Mouse (Mus musculus) MEL (cell line): ENCODE data around the gene T2. TPM values are rescaled to one million over a fixed set of nuclear protein-coding genes. Genes with fewer than 3 reads are reported as not detected.
"Not testable (repeated sequence)": the region's sequence is repeated elsewhere in the genome, so short reads cannot be mapped to it uniquely, and the experiment has no call there.

Experiments
- DNase-seq: peaks from one replicate; pipeline ENCODE4 v3.0.0; 2011; ENCODE audit warnings: low read depth, low spot score
- H3K27ac ChIP-seq: 2 replicates; pipeline ENCODE4 v1.5.1; 2012; ENCODE audit warnings: low read depth, mild to moderate bottlenecking, control low read depth, low read length, moderate library complexity; ENCODE audit not compliant: control insufficient read depth
- H3K27me3 ChIP-seq, 2 experiments: fragments of 150-350 bp in 1 of 2; sonication (generic) in 1 of 2; 2 replicates each; pipeline ENCODE4 v1.6.1; 2012; ENCODE audit warnings: low read length in 2 of 2, mild to moderate bottlenecking in 2 of 2, improper control_type of control experiment in 1 of 2, moderate library complexity in 1 of 2; ENCODE audit not compliant: insufficient read depth in 2 of 2, control insufficient read depth in 1 of 2
- H3K36me3 ChIP-seq, 2 experiments: 2 replicates each; pipeline ENCODE4 v1.6.1; 2012 to 2014; ENCODE audit warnings: low read length in 2 of 2, improper control_type of control experiment in 1 of 2, inconsistent platforms in 1 of 2, mild to moderate bottlenecking in 1 of 2; ENCODE audit not compliant: insufficient read depth in 2 of 2, control insufficient read depth in 1 of 2
- H3K4me1 ChIP-seq, 2 experiments: fragments of 150-350 bp in 1 of 2; sonication (generic) in 1 of 2; 2 replicates each; pipeline ENCODE4 v1.6.1; 2012; ENCODE audit warnings: low read length in 2 of 2, improper control_type of control experiment in 1 of 2, mild to moderate bottlenecking in 1 of 2; ENCODE audit not compliant: insufficient read depth in 2 of 2, control insufficient read depth in 1 of 2
- H3K4me3 ChIP-seq, 2 experiments: fragments of 150-350 bp in 1 of 2; sonication (generic) in 1 of 2; 2 replicates each; pipeline ENCODE4 v1.5.1; 2012; ENCODE audit warnings: low read depth in 2 of 2, low read length in 2 of 2, mild to moderate bottlenecking in 2 of 2, moderate library complexity in 2 of 2, control low read depth in 1 of 2, improper control_type of control experiment in 1 of 2; ENCODE audit not compliant: control insufficient read depth in 1 of 2, insufficient read depth in 1 of 2
- H3K79me2 ChIP-seq: 2 replicates; pipeline ENCODE4 v1.6.1; 2012; ENCODE audit warnings: mild to moderate bottlenecking, low read length, moderate library complexity; ENCODE audit not compliant: control insufficient read depth, poor library complexity, insufficient read depth
- H3K9ac ChIP-seq: 2 replicates; pipeline ENCODE4 v1.6.1; 2012; ENCODE audit warnings: low read depth, mild to moderate bottlenecking, control low read depth, low read length, moderate library complexity; ENCODE audit not compliant: control insufficient read depth, poor library complexity, severe bottlenecking
- H3K9me3 ChIP-seq: fragments of 150-350 bp; sonication (generic); replicated peaks from 2 replicates; pipeline ENCODE4 v1.6.1; 2012; ENCODE audit warnings: mild to moderate bottlenecking, low read length, improper control_type of control experiment, moderate library complexity; ENCODE audit not compliant: insufficient read depth
- BHLHE40 ChIP-seq: IDR thresholded peaks from 2 replicates; pipeline ENCODE4 v1.6.1; 2012; ENCODE audit warnings: low read depth, mild to moderate bottlenecking, inconsistent platforms, low read length, improper control_type of control experiment, borderline replicate concordance
- ELF1 ChIP-seq: IDR thresholded peaks from 2 replicates; pipeline ENCODE4 v1.6.1; 2014; ENCODE audit warnings: low read depth, mild to moderate bottlenecking, inconsistent platforms, low read length, improper control_type of control experiment, moderate library complexity
- EP300 ChIP-seq, 2 experiments: IDR thresholded peaks; 2 replicates each; pipeline ENCODE4 v1.6.1; 2011; ENCODE audit warnings: improper control_type of control experiment in 2 of 2, low read length in 2 of 2, low read depth in 1 of 2, mild to moderate bottlenecking in 1 of 2
- ETS1 ChIP-seq: IDR thresholded peaks from 2 replicates; pipeline ENCODE4 v1.6.1; 2012; ENCODE audit warnings: low read depth, mild to moderate bottlenecking, inconsistent platforms, low read length, improper control_type of control experiment, moderate library complexity
- GABPA ChIP-seq: IDR thresholded peaks from 2 replicates; pipeline ENCODE4 v1.6.1; 2012; ENCODE audit warnings: low read depth, mild to moderate bottlenecking, inconsistent platforms, low read length, improper control_type of control experiment, moderate library complexity
- HCFC1 ChIP-seq: IDR thresholded peaks from 2 replicates; pipeline ENCODE4 v1.6.1; 2012; ENCODE audit warnings: low read depth, mild to moderate bottlenecking, inconsistent platforms, low read length, improper control_type of control experiment, moderate library complexity
- JUND ChIP-seq: IDR thresholded peaks from 2 replicates; pipeline ENCODE4 v1.6.1; 2011; ENCODE audit warnings: low read depth, mild to moderate bottlenecking, improper control_type of control experiment, low read length
- MEF2A ChIP-seq: IDR thresholded peaks from 2 replicates; pipeline ENCODE4 v1.6.1; 2014; ENCODE audit warnings: low read depth, mild to moderate bottlenecking, inconsistent platforms, low read length, improper control_type of control experiment; ENCODE audit not compliant: poor library complexity, insufficient replicate concordance, severe bottlenecking; ENCODE audit errors: extremely low read depth
- MXI1 ChIP-seq: IDR thresholded peaks from 2 replicates; pipeline ENCODE4 v1.6.1; 2011; ENCODE audit warnings: mild to moderate bottlenecking, low read depth, low read length, improper control_type of control experiment
- MYB ChIP-seq: IDR thresholded peaks from 2 replicates; pipeline ENCODE4 v1.6.1; 2011; ENCODE audit warnings: mild to moderate bottlenecking, low read depth, low read length, improper control_type of control experiment
- POLR2A ChIP-seq, 2 experiments: IDR thresholded peaks; 2 replicates each; pipeline ENCODE4 v1.6.1; 2011 to 2012; ENCODE audit warnings: low read length in 2 of 2, mild to moderate bottlenecking in 2 of 2, control low read depth in 1 of 2, improper control_type of control experiment in 1 of 2, low read depth in 1 of 2, moderate library complexity in 1 of 2; ENCODE audit not compliant: control insufficient read depth in 1 of 2, insufficient read depth in 1 of 2, poor library complexity in 1 of 2
- POLR2AphosphoS5 ChIP-seq: IDR thresholded peaks from 2 replicates; pipeline ENCODE4 v1.6.1; 2012; ENCODE audit warnings: low read depth, borderline replicate concordance, mild to moderate bottlenecking, inconsistent platforms, low read length, moderate library complexity, mixed read lengths
- RCOR1 ChIP-seq: IDR thresholded peaks from 2 replicates; pipeline ENCODE4 v1.6.1; 2012; ENCODE audit warnings: low read depth, mild to moderate bottlenecking, inconsistent platforms, low read length, improper control_type of control experiment
- SMC3 ChIP-seq: IDR thresholded peaks from 2 replicates; pipeline ENCODE4 v1.6.1; 2011; ENCODE audit warnings: low read depth, low read length, improper control_type of control experiment
- TAL1 ChIP-seq: IDR thresholded peaks from 2 replicates; pipeline ENCODE4 v1.6.1; 2012; ENCODE audit warnings: mild to moderate bottlenecking, inconsistent platforms, low read length, moderate library complexity, mixed read lengths
- TBP ChIP-seq: IDR thresholded peaks from 2 replicates; pipeline ENCODE4 v1.8.0; 2011; ENCODE audit warnings: low read depth, low read length, improper control_type of control experiment
- TCF12 ChIP-seq: IDR thresholded peaks from 2 replicates; pipeline ENCODE4 v1.6.1; 2014; ENCODE audit warnings: low read depth, mild to moderate bottlenecking, inconsistent platforms, low read length, improper control_type of control experiment, moderate library complexity
- UBTF ChIP-seq: IDR thresholded peaks from 2 replicates; pipeline ENCODE4 v1.6.1; 2012; ENCODE audit warnings: low read depth, mild to moderate bottlenecking, inconsistent platforms, low read length, improper control_type of control experiment, moderate library complexity, borderline replicate concordance; ENCODE audit not compliant: insufficient read depth
- ZKSCAN1 ChIP-seq: IDR thresholded peaks from 2 replicates; pipeline ENCODE4 v1.6.1; 2012; ENCODE audit warnings: low read depth, mild to moderate bottlenecking, inconsistent platforms, low read length, improper control_type of control experiment, moderate library complexity
- ZNF384 ChIP-seq: IDR thresholded peaks from 2 replicates; pipeline ENCODE4 v1.6.1; 2012; ENCODE audit warnings: low read depth, mild to moderate bottlenecking, inconsistent platforms, low read length, improper control_type of control experiment
- polyA plus RNA-seq, 2 experiments: library from polyadenylated mRNA; stranded (reverse) in 1 of 2; unstranded in 1 of 2; fragments of >175 nt in 1 of 2; fragments of >200 nt in 1 of 2; gene quantifications; 2 replicates each; pipeline versions ENCODE4 v1.2.1 to v1.2.4; 2012; ENCODE audit warnings: low replicate concordance in 2 of 2, low read depth in 1 of 2; ENCODE audit not compliant: insufficient read length in 2 of 2, insufficient read depth in 1 of 2, missing spikeins in 1 of 2
- total RNA-seq: library from RNA; depleted of rRNA; stranded (reverse); fragments of 300-350 nt; gene quantifications from 2 replicates; pipeline ENCODE4 v1.2.3, GENCODE M21; 2012

The T2 gene
- total and polyA plus RNA-seq, 3 experiments = 0.15 TPM; not detected in 2

- Histone ChIP-seq H3K9ac (no peak overlapping the region), H3K4me3 (no peak overlapping the region), H3K4me1 (no peaks in the 10 kb centered on the region), H3K79me2 (no peaks in the 10 kb centered on the region), H3K27ac (no peak overlapping the region), H3K9me3 (no peaks in the 10 kb centered on the region), H3K36me3 (no peaks in the 10 kb centered on the region), H3K27me3 (peaks cover 0 to 1% of the 10 kb centered on the region in 2 experiments; a peak in 3 of 4 replicates)
- TF ChIP-seq UBTF = no peak
- no peak for TF ChIP-seq HCFC1
- no peak for TF ChIP-seq TAL1
- TF ChIP-seq MEF2A = no peak
- TF ChIP-seq GABPA = no peak
- no peak for TF ChIP-seq SMC3
- no peak for DNase-seq
These were observed 40.6 kb downstream of the T2 start for GRCm38 (mm10) chr17:8396371-8396770.

- H3K4me3 ChIP-seq = no peak overlapping the region
- no peak overlapping the region for H3K27ac ChIP-seq
- no peak for DNase-seq
- H3K4me1 ChIP-seq = no peaks in the 10 kb centered on the region
- H3K79me2 ChIP-seq = no peaks in the 10 kb centered on the region
- no peak overlapping the region for H3K9ac ChIP-seq
- H3K27me3 ChIP-seq = peaks cover 0 to 1% of the 10 kb centered on the region in 2 experiments; a peak in 3 of 4 replicates
- no peaks in the 10 kb centered on the region for H3K36me3 ChIP-seq
- no peaks in the 10 kb centered on the region for H3K9me3 ChIP-seq
- TF ChIP-seq BHLHE40 (no peak), GABPA (no peak), MXI1 (no peak)
These were observed 42.2 kb downstream of the T2 start for GRCm38 (mm10) chr17:8397946-8398345.

- H3K4me3 ChIP-seq, H3K27ac ChIP-seq, H3K36me3 ChIP-seq, H3K79me2 ChIP-seq, H3K9me3 ChIP-seq, DNase-seq, H3K9ac ChIP-seq, H3K4me1 ChIP-seq, H3K27me3 ChIP-seq: not testable (repeated sequence)
These were observed 48.1 kb downstream of the T2 start for GRCm38 (mm10) chr17:8403932-8404331.

GRCm38 (mm10) chr17:8406285-8406684 is 50.5 kb downstream of the T2 start:
- Histone ChIP-seq H3K4me3 (no peak overlapping the region), H3K9me3 (no peaks in the 10 kb centered on the region)
- no peak for TF ChIP-seq ELF1
- no peak for TF ChIP-seq HCFC1
- TF ChIP-seq ZKSCAN1 = no peak
- no peak for TF ChIP-seq RCOR1
- no peak for TF ChIP-seq POLR2A (IDR thresholded peaks at IDR 0.05; ENCODE audit: control insufficient read depth in 1 of 2, insufficient read depth in 1 of 2, low read depth in 1 of 2, low read length in 2 of 2, poor library complexity in 1 of 2)
- no peak for TF ChIP-seq TBP
- no peak for TF ChIP-seq GABPA
- no peak for TF ChIP-seq EP300 (IDR thresholded peaks at IDR 0.05; ENCODE audit: low read depth in 1 of 2, low read length in 2 of 2)
- no peak for TF ChIP-seq POLR2AphosphoS5
- no peak for TF ChIP-seq JUND
- no peak for TF ChIP-seq ZNF384
- no peak for TF ChIP-seq UBTF
- no peak for TF ChIP-seq ETS1
- TF ChIP-seq MEF2A = no peak
- no peak for TF ChIP-seq TCF12
- no peak for TF ChIP-seq MYB

More at GRCm38 (mm10) chr17:8406285-8406684, 50.5 kb downstream of the T2 start:
- H3K9ac ChIP-seq = no peak overlapping the region
- H3K27me3 ChIP-seq = no peaks in the 10 kb centered on the region
- no peak overlapping the region for H3K27ac ChIP-seq
- no peaks in the 10 kb centered on the region for H3K79me2 ChIP-seq
- no peaks in the 10 kb centered on the region for H3K36me3 ChIP-seq
- no peak for DNase-seq
- peaks cover 0 to 7% of the 10 kb centered on the region in 2 experiments; a peak in 1 of 4 replicates for H3K4me1 ChIP-seq
